Mouse (Mus musculus): ENCODE results near the gene Adgrf3.

Gene Adgrf3

DNA sequence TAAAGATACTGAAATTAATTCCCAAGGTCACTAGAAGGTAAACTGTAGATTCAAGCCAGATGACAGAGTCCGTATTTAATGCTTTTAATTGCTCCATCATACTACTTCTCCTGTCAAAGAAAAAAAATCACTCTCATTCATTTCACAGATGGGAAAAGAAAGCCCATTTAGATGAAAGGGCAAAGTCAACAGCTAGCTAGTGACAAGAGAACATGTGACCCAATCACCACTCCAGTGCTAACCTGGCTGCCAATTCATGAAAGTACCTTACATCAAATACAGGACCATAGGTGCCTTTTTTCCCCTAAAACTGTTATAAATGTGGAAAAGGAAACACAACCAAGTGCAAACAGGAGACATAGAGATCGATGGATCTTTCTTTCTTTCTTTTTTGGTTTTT, 52.3 kb downstream of the Adgrf3 start:
- no peak for DNase-seq (ENCODE audit: extremely low read depth, low read depth, low spot score)

DNA sequence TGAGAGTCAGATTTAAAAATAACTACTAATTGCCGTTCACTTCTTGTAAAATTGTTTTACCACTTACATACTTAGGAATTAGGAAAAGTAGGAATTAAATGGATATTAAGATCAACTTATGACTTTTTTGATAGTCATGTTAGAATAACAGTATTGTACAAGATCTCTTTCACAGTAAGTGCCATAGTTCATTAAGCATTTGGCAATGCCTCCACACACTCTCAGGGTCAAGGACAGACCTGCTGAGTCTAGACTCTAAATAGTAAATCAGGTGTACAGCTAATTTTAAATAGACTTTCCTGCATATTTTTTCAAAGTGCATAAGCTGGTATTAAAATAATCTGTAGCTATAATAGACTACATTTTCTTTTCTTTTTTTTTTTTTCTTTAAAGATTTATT, 53.1 kb downstream of the Adgrf3 start:
- no peak for DNase-seq (ENCODE audit: extremely low read depth, low read depth, low spot score)

DNA sequence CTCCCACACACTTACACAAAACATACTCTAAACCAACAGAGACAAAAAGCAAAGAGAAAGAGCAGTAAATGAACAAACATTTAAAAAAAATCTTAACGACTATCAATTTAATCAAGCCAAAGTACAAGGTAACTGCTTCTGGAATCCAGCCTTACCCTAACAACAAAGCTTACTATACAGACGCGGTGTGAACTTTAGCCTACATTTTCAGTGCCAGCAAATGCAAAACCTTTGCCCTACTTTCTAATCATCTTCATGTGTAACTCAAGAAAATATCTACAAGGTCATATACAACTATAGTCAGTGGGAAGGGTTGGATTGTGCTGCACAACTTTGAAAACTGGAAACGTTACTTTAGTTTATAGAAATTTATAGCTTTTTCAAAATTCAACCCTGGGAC, 53.5 kb downstream of the Adgrf3 start:
- peak; percentile 82 for DNase-seq (ENCODE audit: extremely low read depth, low read depth, low spot score)

DNA sequence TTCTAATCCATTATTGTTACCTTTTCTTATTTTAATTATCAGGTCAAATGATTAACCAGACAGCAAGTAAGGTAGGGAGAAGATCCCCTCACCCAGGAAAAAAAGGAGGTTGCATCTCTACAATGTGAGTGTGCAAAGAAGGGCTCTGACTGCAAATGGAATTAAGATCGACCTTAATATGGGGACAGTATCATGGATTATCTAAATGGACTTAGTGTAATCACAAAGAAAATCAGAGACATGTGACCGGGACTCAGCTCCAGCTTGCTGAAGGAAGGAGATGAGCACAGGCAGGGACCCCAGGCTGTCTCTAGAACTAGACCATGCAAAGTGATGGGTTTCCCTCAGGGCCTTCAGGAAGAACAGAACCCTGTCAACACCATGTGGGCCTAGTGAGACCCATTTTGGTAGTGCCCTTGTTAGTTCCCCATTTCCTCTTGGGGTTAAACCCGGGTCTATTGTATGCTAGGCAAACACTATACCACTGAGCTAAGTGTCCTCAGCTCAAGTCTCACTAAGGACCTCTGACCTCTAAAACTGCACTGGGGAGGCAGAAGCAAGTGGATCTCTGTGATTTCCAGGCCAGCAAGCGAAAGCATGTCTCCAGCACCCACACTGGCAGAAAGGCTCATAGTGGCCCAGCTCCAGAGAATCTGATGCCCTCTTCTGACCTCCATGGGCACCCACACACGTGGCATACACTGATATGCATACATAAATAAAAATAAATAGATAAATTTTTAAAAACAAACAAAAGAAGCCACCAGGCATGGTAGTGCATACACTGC, 57.2 kb downstream of the Adgrf3 start:
- no peak for DNase-seq (ENCODE audit: extremely low read depth, low read depth, low spot score)

DNA sequence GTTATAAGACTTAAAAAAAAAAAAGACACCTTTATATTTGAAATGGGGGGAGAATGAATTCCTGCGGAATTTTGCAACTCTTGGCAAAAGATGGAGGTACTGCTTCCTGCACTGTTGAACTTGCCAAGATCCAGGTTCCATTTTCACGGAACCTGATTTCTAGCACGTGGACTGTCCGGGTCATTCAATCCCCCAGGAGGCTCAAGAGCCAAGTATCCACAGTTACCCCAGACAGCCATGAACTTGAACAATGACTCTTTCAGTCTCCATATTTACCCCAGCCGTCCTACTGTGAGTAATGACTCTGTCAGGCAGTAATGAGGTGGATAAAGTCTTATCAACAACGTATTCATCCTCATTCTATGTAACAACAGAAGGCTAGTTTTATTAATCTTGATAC, 59.0 kb downstream of the Adgrf3 start:
- no peak for DNase-seq (ENCODE audit: extremely low read depth, low read depth, low spot score)

Measured in fat pad, adult 2 months (tissue).